Mouse (Mus musculus) cerebellum, adult 2 months (tissue): Measurements from ENCODE around the gene E330017A01Rik.

Experiments used
- CTCF ChIP-seq: fragments of 200-500 bp; IDR thresholded peaks from 2 replicates; pipeline ENCODE4 v1.5.1; 2011; ENCODE audit warnings: low read depth, mild to moderate bottlenecking, control low read depth, low read length, moderate library complexity, borderline replicate concordance; ENCODE audit not compliant: insufficient read depth
- POLR2A ChIP-seq: fragments of 200-500 bp; IDR thresholded peaks from 2 replicates; pipeline ENCODE4 v1.6.1; 2011; ENCODE audit warnings: low read length, control low read depth, borderline replicate concordance; ENCODE audit not compliant: insufficient read depth

- TF ChIP-seq POLR2A (no peak), CTCF (peak; percentile 43; the same call in 1 of the 2 replicates)
Measured at GRCm38 (mm10) chr16:58623944-58624343, 14.6 kb downstream of the E330017A01Rik start.
